ENCODE assay signal across 8 mouse cellular contexts in genomic region chr3:94372038-94372437, GRCm38 (mm10). TPM values are rescaled to one million over a fixed set of nuclear protein-coding genes. Genes with fewer than 3 reads are reported as not detected.
DNase-seq lines count a peak whose midpoint lies in the region; ATAC-seq lines count a peak whose summit lies in the region.

No protein-coding gene starts in this region.

- no peak for DNase-seq in heart, embryonic 10.5 days (ENCODE audit: low spot score)
- DNase-seq in heart, adult 9 months (ENCODE audit: low spot score in 2 of 2): no peak
- no peak for DNase-seq in lung, postnatal 4 days
- DNase-seq in thymus, postnatal 4 days: no peak
- no peak for DNase-seq in left cerebral cortex, adult 9 months (ENCODE audit: low spot score in 2 of 2)

- H3K27ac ChIP-seq in heart, embryonic 10.5 days: 0 out of 2 replicates have a peak overlapping the region, but pooled peaks have one; percentile 5
- H3K27ac ChIP-seq in lung, embryonic 16.5 days (ENCODE audit: low read length): peak overlapping the region; percentile 91
- H3K27ac ChIP-seq in limb, embryonic 13.5 days: no peak overlapping the region
- no peak overlapping the region for H3K27ac ChIP-seq in stomach, embryonic 16.5 days (ENCODE audit: low read length)

- H3K4me3 ChIP-seq in heart, embryonic 10.5 days: peak overlapping the region; percentile 41; the same call in 1 of the 2 replicates
- no peak overlapping the region for H3K4me3 ChIP-seq in lung, embryonic 16.5 days (ENCODE audit: low read length)
- 0 out of 2 replicates have a peak overlapping the region, but pooled peaks have one; percentile 4 for H3K4me3 ChIP-seq in limb, embryonic 13.5 days
- no peak overlapping the region for H3K4me3 ChIP-seq in stomach, embryonic 16.5 days (replicated peaks; ENCODE audit: low read length)

- H3K9me3 ChIP-seq in heart, embryonic 10.5 days: no peaks in the 10 kb centered on the region
- H3K9me3 ChIP-seq in lung, embryonic 16.5 days (ENCODE audit: control insufficient read depth, low read length): no peaks in the 10 kb centered on the region
- H3K9me3 ChIP-seq in limb, embryonic 13.5 days: no peaks in the 10 kb centered on the region
- H3K9me3 ChIP-seq in stomach, embryonic 16.5 days (replicated peaks; ENCODE audit: control insufficient read depth, low read length): no peaks in the 10 kb centered on the region

- no peak for ATAC-seq in lung, embryonic 16.5 days (ENCODE audit: low read depth)
- ATAC-seq in limb, embryonic 13.5 days (ENCODE audit: low FRiP score, low read depth): 0 out of 2 replicates have a peak, but pooled peaks have one; percentile 7
- no peak for ATAC-seq in stomach, embryonic 16.5 days (ENCODE audit: insufficient read depth, low FRiP score)

- WGBS in heart, embryonic 10.5 days: 0% methylated on average over 3 of the region's 3 CpGs
- WGBS in lung, embryonic 16.5 days: 0% methylated on average over 3 of the region's 3 CpGs
- WGBS in limb, embryonic 13.5 days: 0% methylated on average over 3 of the region's 3 CpGs
- 2% methylated on average over 3 of the region's 3 CpGs for WGBS in stomach, embryonic 16.5 days

- H3K27me3 ChIP-seq in heart, embryonic 10.5 days (ENCODE audit: insufficient read depth, poor library complexity, severe bottlenecking): peaks cover 62% of the 10 kb centered on the region
- no peaks in the 10 kb centered on the region for H3K27me3 ChIP-seq in lung, embryonic 16.5 days (ENCODE audit: control insufficient read depth, insufficient read depth, low read depth, low read length)
- peaks cover 8% of the 10 kb centered on the region; the same call in 1 of the 2 replicates for H3K27me3 ChIP-seq in limb, embryonic 13.5 days
- no peaks in the 10 kb centered on the region for H3K27me3 ChIP-seq in stomach, embryonic 16.5 days (ENCODE audit: control insufficient read depth, insufficient read depth, low read length)

- H3K9ac ChIP-seq in lung, embryonic 16.5 days (ENCODE audit: low read length): no peak overlapping the region; the same call in 1 of the 2 replicates
- H3K9ac ChIP-seq in limb, embryonic 13.5 days: no peak overlapping the region
- H3K9ac ChIP-seq in stomach, embryonic 16.5 days (ENCODE audit: low read length): 0 out of 2 replicates have a peak overlapping the region, but pooled peaks have one; percentile 17

- H3K4me2 ChIP-seq in lung, embryonic 16.5 days (ENCODE audit: low read depth, low read length): peak overlapping the region; percentile 40
- H3K4me2 ChIP-seq in limb, embryonic 13.5 days (replicated peaks): peak overlapping the region; percentile 50
- peak overlapping the region; percentile 47 for H3K4me2 ChIP-seq in stomach, embryonic 16.5 days (ENCODE audit: low read depth, low read length)

- H3K36me3 ChIP-seq in heart, embryonic 10.5 days: no peaks in the 10 kb centered on the region
- H3K36me3 ChIP-seq in lung, embryonic 16.5 days (ENCODE audit: control insufficient read depth, insufficient read depth, low read length): no peaks in the 10 kb centered on the region
- no peaks in the 10 kb centered on the region for H3K36me3 ChIP-seq in limb, embryonic 13.5 days
- no peaks in the 10 kb centered on the region for H3K36me3 ChIP-seq in stomach, embryonic 16.5 days (ENCODE audit: control insufficient read depth, insufficient read depth, low read length)

- H3K4me1 ChIP-seq in heart, embryonic 10.5 days: peaks cover 28% of the 10 kb centered on the region
- H3K4me1 ChIP-seq in lung, embryonic 16.5 days (replicated peaks; ENCODE audit: control insufficient read depth, insufficient read depth, low read length): peaks cover 17% of the 10 kb centered on the region; the same call in 1 of the 2 replicates
- peaks cover 33% of the 10 kb centered on the region for H3K4me1 ChIP-seq in limb, embryonic 13.5 days
- peaks cover 7% of the 10 kb centered on the region; the same call in 1 of the 2 replicates for H3K4me1 ChIP-seq in stomach, embryonic 16.5 days (ENCODE audit: control insufficient read depth, insufficient read depth, low read length)

RNA-seq across cellular contexts. Expression of gene Rorc, which starts 0.6 kb away (rescaled TPM):
- polyA plus RNA-seq in heart, embryonic 10.5 days (2016; fragmentation: Nextera tagmentation; extraction: Ambion mirVana): 0.26 and 0.36 TPM in 2 replicates
- polyA plus RNA-seq in lung, embryonic 16.5 days (2015; fragmentation: Nextera tagmentation; extraction: Ambion mirVana): 8.9 and 9.5 TPM in 2 replicates
- polyA plus RNA-seq in limb, embryonic 13.5 days (2015; fragmentation: Nextera tagmentation; extraction: Ambion mirVana): 0.98 and 1.0 TPM in 2 replicates
- 7.4 and 8.6 TPM in 2 replicates for polyA plus RNA-seq in stomach, embryonic 16.5 days (2015; fragmentation: Nextera tagmentation; extraction: Ambion mirVana)

RNA-seq across cellular contexts. Expression of gene C2cd4d, which starts 9.8 kb away (rescaled TPM):
- polyA plus RNA-seq in heart, embryonic 10.5 days (2016; fragmentation: Nextera tagmentation; extraction: Ambion mirVana): 0.15 and 0.29 TPM in 2 replicates
- polyA plus RNA-seq in lung, embryonic 16.5 days (2015; fragmentation: Nextera tagmentation; extraction: Ambion mirVana): 0.16 and 0.68 TPM in 2 replicates
- polyA plus RNA-seq in limb, embryonic 13.5 days (2015; fragmentation: Nextera tagmentation; extraction: Ambion mirVana): 2.5 and 3.1 TPM in 2 replicates
- polyA plus RNA-seq in stomach, embryonic 16.5 days (2015; fragmentation: Nextera tagmentation; extraction: Ambion mirVana): 0.35 and 0.65 TPM in 2 replicates

RNA-seq across cellular contexts. Expression of gene Lingo4, which starts 26.3 kb away (rescaled TPM):
- polyA plus RNA-seq in heart, embryonic 10.5 days (2016; fragmentation: Nextera tagmentation; extraction: Ambion mirVana): not detected in 2 replicates
- polyA plus RNA-seq in lung, embryonic 16.5 days (2015; fragmentation: Nextera tagmentation; extraction: Ambion mirVana): 0.35 and 0.44 TPM in 2 replicates
- 0.06 and 0.14 TPM in 2 replicates for polyA plus RNA-seq in limb, embryonic 13.5 days (2015; fragmentation: Nextera tagmentation; extraction: Ambion mirVana)
- polyA plus RNA-seq in stomach, embryonic 16.5 days (2015; fragmentation: Nextera tagmentation; extraction: Ambion mirVana): 0.44 and 0.51 TPM in 2 replicates

RNA-seq across cellular contexts. Expression of gene Them5, which starts 30.1 kb away (rescaled TPM):
- not detected in 2 replicates for polyA plus RNA-seq in heart, embryonic 10.5 days (2016; fragmentation: Nextera tagmentation; extraction: Ambion mirVana)
- polyA plus RNA-seq in lung, embryonic 16.5 days (2015; fragmentation: Nextera tagmentation; extraction: Ambion mirVana): 0.40 and 0.73 TPM in 2 replicates
- 2.3 and 2.4 TPM in 2 replicates for polyA plus RNA-seq in limb, embryonic 13.5 days (2015; fragmentation: Nextera tagmentation; extraction: Ambion mirVana)
- polyA plus RNA-seq in stomach, embryonic 16.5 days (2015; fragmentation: Nextera tagmentation; extraction: Ambion mirVana): 32.1 and 49.6 TPM in 2 replicates

RNA-seq across cellular contexts. Expression of gene Tdrkh, which starts 41.0 kb away (rescaled TPM):
- 9.3 and 11.1 TPM in 2 replicates for polyA plus RNA-seq in heart, embryonic 10.5 days (2016; fragmentation: Nextera tagmentation; extraction: Ambion mirVana)
- 12.5 and 12.6 TPM in 2 replicates for polyA plus RNA-seq in lung, embryonic 16.5 days (2015; fragmentation: Nextera tagmentation; extraction: Ambion mirVana)
- 8.4 and 8.9 TPM in 2 replicates for polyA plus RNA-seq in limb, embryonic 13.5 days (2015; fragmentation: Nextera tagmentation; extraction: Ambion mirVana)
- polyA plus RNA-seq in stomach, embryonic 16.5 days (2015; fragmentation: Nextera tagmentation; extraction: Ambion mirVana): 6.4 and 8.2 TPM in 2 replicates

Comparison
In these comparisons a context has a peak if more than half of its experiments do, and no peak if none do; other contexts are left out.
1. H3K27ac ChIP-seq: peak in heart, embryonic 10.5 days (single experiment) and lung, embryonic 16.5 days (single experiment); none in limb, embryonic 13.5 days (single experiment) and stomach, embryonic 16.5 days (single experiment).
2. H3K4me3 ChIP-seq: peak in heart, embryonic 10.5 days (single experiment) and limb, embryonic 13.5 days (single experiment); none in lung, embryonic 16.5 days (single experiment) and stomach, embryonic 16.5 days (single experiment).
3. Peak in every context shown above with its lines, with median percentiles within 50 percentile points of each other: H3K4me2 ChIP-seq.